Mouse (Mus musculus): ENCODE results near the gene Mpv17l.

DNA sequence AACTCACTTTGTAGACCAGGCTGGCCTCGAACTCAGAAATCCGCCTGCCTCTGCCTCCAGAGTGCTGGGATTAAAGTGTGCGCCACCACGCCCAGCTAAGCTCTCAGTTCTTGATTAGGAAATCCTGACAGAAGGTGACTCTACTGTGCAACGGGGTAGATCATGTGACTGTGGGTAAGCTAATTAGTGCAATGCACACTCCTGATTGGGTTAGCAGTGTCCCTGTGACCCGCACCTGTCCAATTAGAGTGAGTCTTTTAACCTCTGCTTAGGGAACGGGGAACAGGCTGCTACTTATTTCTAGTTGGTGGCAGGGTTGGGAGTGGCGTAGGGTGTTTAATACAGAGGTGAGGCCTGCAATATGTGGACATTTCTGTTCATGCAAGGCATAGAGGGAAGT lies 69.1 kb downstream of the Mpv17l start:
- TF ChIP-seq CTCF (conservative IDR thresholded peaks at IDR 0.05; ENCODE audit: low read length) = no peak
- no peak for TF ChIP-seq NANOG (IDR thresholded peaks at IDR 0.05; ENCODE audit: borderline replicate concordance, low read length)
- no peak for TF ChIP-seq POU5F1 (IDR thresholded peaks at IDR 0.05; ENCODE audit: borderline replicate concordance, low read length)
